Mouse (Mus musculus) midbrain, postnatal 0 days (tissue): ENCODE results near the gene Zfp148. TPM values are rescaled to one million over a fixed set of nuclear protein-coding genes. Genes with fewer than 3 reads are reported as not detected.

Experiments
- ATAC-seq: fragments of 200-750 bp; cut with Nextera tagmentation; 2 replicates; pipeline ENCODE4 v1.8.0; 2017; ENCODE audit warnings: moderate number of reproducible peaks, mild to moderate bottlenecking, moderate TSS enrichment, moderate library complexity; ENCODE audit not compliant: low FRiP score
- DNase-seq: peaks from one replicate; pipeline ENCODE4 v3.0.0-alpha.2; 2015; ENCODE audit warnings: low spot score
- H3K27ac ChIP-seq: fragments of 300-500 bp; sonication (generic); 2 replicates; pipeline ENCODE4 v1.5.1; 2014; ENCODE audit warnings: low read depth, mild to moderate bottlenecking, low read length, mixed read lengths
- H3K27me3 ChIP-seq: fragments of 300-500 bp; sonication (generic); 2 replicates; pipeline ENCODE4 v1.6.1; 2014; ENCODE audit warnings: low read length, control low read depth, mixed read lengths; ENCODE audit not compliant: insufficient read depth
- H3K36me3 ChIP-seq: fragments of 300-500 bp; sonication (generic); 2 replicates; pipeline ENCODE4 v1.6.1; 2014; ENCODE audit warnings: low read length, control low read depth, mixed read lengths; ENCODE audit not compliant: insufficient read depth
- H3K4me1 ChIP-seq: fragments of 300-500 bp; sonication (generic); 2 replicates; pipeline ENCODE4 v1.6.1; 2014; ENCODE audit warnings: mild to moderate bottlenecking, control low read depth, antibody characterized with exemption, low read length, mixed read lengths; ENCODE audit not compliant: insufficient read depth
- H3K4me2 ChIP-seq: fragments of 300-500 bp; sonication (generic); 2 replicates; pipeline ENCODE4 v1.6.1; 2014; ENCODE audit warnings: low read depth, mild to moderate bottlenecking, low read length, mixed read lengths; ENCODE audit not compliant: poor library complexity, severe bottlenecking
- H3K4me3 ChIP-seq: fragments of 300-500 bp; sonication (generic); 2 replicates; pipeline ENCODE4 v1.5.1; 2014; ENCODE audit warnings: low read depth, mild to moderate bottlenecking, low read length, moderate library complexity
- H3K9ac ChIP-seq: fragments of 300-500 bp; sonication (generic); replicated peaks from 2 replicates; pipeline ENCODE4 v1.6.1; 2014; ENCODE audit warnings: mild to moderate bottlenecking, low read length, moderate library complexity, mixed read lengths; ENCODE audit not compliant: poor library complexity, severe bottlenecking
- H3K9me3 ChIP-seq: fragments of 300-500 bp; sonication (generic); 2 replicates; pipeline ENCODE4 v1.6.1; 2016; ENCODE audit warnings: low read length, control low read depth
- CTCF ChIP-seq: IDR thresholded peaks from 2 replicates; pipeline ENCODE4 v1.5.1; 2016; ENCODE audit warnings: antibody characterized with exemption, mild to moderate bottlenecking
- WGBS: fragments of 180-500 bp; shearing (Covaris S2); extraction: QIAGEN DNeasy Blood & Tissue Kit; methylation state at CpG from one replicate; pipeline ENCODE4 v1.1.7; 2014; 5-methylcytosine and 5-hydroxymethylcytosine counted together
- polyA plus RNA-seq: library from polyadenylated mRNA; unstranded; fragments of >200 nt; fragmentation: Nextera tagmentation; extraction: Ambion mirVana; gene quantifications from 2 replicates; pipeline ENCODE4 v1.2.1, GENCODE M21; 2015
- total RNA-seq: library from RNA; depleted of rRNA; stranded (reverse); fragments of >200 nt; gene quantifications from 2 replicates; pipeline ENCODE4 v1.2.3, GENCODE M21; 2014; rRNA removed

Zfp148 gene
- total and polyA plus RNA-seq, 2 experiments from 2014 or later, result 29.0 to 44.2 TPM

- H3K36me3 ChIP-seq, result no peaks in the 10 kb centered on the region
- ATAC-seq, result no peak
- no peak for DNase-seq
- no peaks in the 10 kb centered on the region for H3K27me3 ChIP-seq
- H3K4me1 ChIP-seq, result no peaks in the 10 kb centered on the region
- H3K9ac ChIP-seq, result no peak overlapping the region
- no peak for TF ChIP-seq CTCF
- H3K4me3 ChIP-seq, result no peak overlapping the region
- no peak overlapping the region for H3K27ac ChIP-seq
- H3K9me3 ChIP-seq, result no peaks in the 10 kb centered on the region
- no peak overlapping the region for H3K4me2 ChIP-seq
- WGBS, result 84% methylated on average over 8 of the region's 8 CpGs
These were observed 155.8 kb downstream of the Zfp148 start for GRCm38 (mm10) chr16:33536456-33536855.

GRCm38 (mm10) chr16:33537499-33538225 lies 157.0 kb downstream of the Zfp148 start:
- Histone ChIP-seq H3K9ac (no peak overlapping the region), H3K4me3 (no peak overlapping the region), H3K4me2 (no peak overlapping the region), H3K36me3 (no peaks in the 10 kb centered on the region), H3K27me3 (no peaks in the 10 kb centered on the region), H3K4me1 (no peaks in the 10 kb centered on the region), H3K9me3 (no peaks in the 10 kb centered on the region), H3K27ac (no peak overlapping the region)
- 72% methylated on average over 21 of the region's 21 CpGs for WGBS
- no peak for TF ChIP-seq CTCF
- ATAC-seq (no peak), DNase-seq (peak; percentile 40)

GRCm38 (mm10) chr16:33544346-33544745 lies 163.7 kb downstream of the Zfp148 start:
- Histone ChIP-seq H3K9ac (no peak overlapping the region), H3K4me2 (no peak overlapping the region), H3K4me3 (no peak overlapping the region), H3K4me1 (no peaks in the 10 kb centered on the region), H3K9me3 (no peaks in the 10 kb centered on the region), H3K27ac (no peak overlapping the region), H3K27me3 (no peaks in the 10 kb centered on the region), H3K36me3 (no peaks in the 10 kb centered on the region)
- DNase-seq (no peak), ATAC-seq (no peak)
- 98% methylated on average over 2 of the region's 2 CpGs for WGBS
- no peak for TF ChIP-seq CTCF

- 83% methylated on average over 4 of the region's 4 CpGs for WGBS
- Histone ChIP-seq H3K27ac (no peak overlapping the region), H3K4me3 (no peak overlapping the region), H3K9ac (no peak overlapping the region), H3K36me3 (no peaks in the 10 kb centered on the region), H3K4me2 (no peak overlapping the region), H3K4me1 (no peaks in the 10 kb centered on the region), H3K9me3 (no peaks in the 10 kb centered on the region), H3K27me3 (no peaks in the 10 kb centered on the region)
- no peak for ATAC-seq
- DNase-seq, result no peak
- TF ChIP-seq CTCF, result no peak
These were observed 164.9 kb downstream of the Zfp148 start for GRCm38 (mm10) chr16:33545530-33545929.

GRCm38 (mm10) chr16:33553689-33554342 lies 173.2 kb downstream of the Zfp148 start:
- TF ChIP-seq CTCF, result no peak
- Histone ChIP-seq H3K4me1 (no peaks in the 10 kb centered on the region), H3K36me3 (no peaks in the 10 kb centered on the region), H3K4me3 (no peak overlapping the region), H3K4me2 (no peak overlapping the region), H3K27me3 (no peaks in the 10 kb centered on the region), H3K27ac (no peak overlapping the region), H3K9me3 (no peaks in the 10 kb centered on the region), H3K9ac (no peak overlapping the region)
- DNase-seq (peak; percentile 53), ATAC-seq (no peak; the same call in 1 of the 2 replicates)
- 60% methylated on average over 9 of the region's 9 CpGs for WGBS

Other genes with a start within 250 kb of the Zfp148 start
- gene Osbpl11, start 195.8 kb upstream of the Zfp148 start, total RNA-seq, result 25.1 TPM in 2 replicates
- gene Osbpl11, start 195.8 kb upstream of the Zfp148 start, polyA plus RNA-seq, result 11.7 and 12.0 TPM in 2 replicates
- 65.8 and 84.6 TPM in 2 replicates for gene Snx4, start 129.4 kb upstream of the Zfp148 start, total RNA-seq
- gene Snx4, start 129.4 kb upstream of the Zfp148 start, polyA plus RNA-seq, result 108 and 111 TPM in 2 replicates
- gene Slc12a8, start 136.5 kb downstream of the Zfp148 start, total RNA-seq, result 0.71 and 0.94 TPM in 2 replicates
- 1.1 and 1.3 TPM in 2 replicates for gene Slc12a8, start 136.5 kb downstream of the Zfp148 start, polyA plus RNA-seq